Mouse (Mus musculus): Measurements from ENCODE around the gene Synpo2.
A peak's percentile ranks its signal among the peaks of the same experiment; 100 is the strongest.

The Synpo2 gene

GRCm38 (mm10) chr3:123204658-123205057 is 31.3 kb downstream of the Synpo2 start:
- DNase-seq (ENCODE audit: low read depth): no peak

GRCm38 (mm10) chr3:123201798-123202197 is 34.2 kb downstream of the Synpo2 start:
- DNase-seq (ENCODE audit: low read depth): no peak

GRCm38 (mm10) chr3:123193740-123194139 is 42.2 kb downstream of the Synpo2 start:
- no peak for DNase-seq (ENCODE audit: low read depth)

- no peak for DNase-seq (ENCODE audit: low read depth)
Measured at GRCm38 (mm10) chr3:123191602-123192001, 44.3 kb downstream of the Synpo2 start.

- no peak for DNase-seq (ENCODE audit: low read depth)
Measured at GRCm38 (mm10) chr3:123190329-123190728, 45.6 kb downstream of the Synpo2 start.

- DNase-seq (ENCODE audit: low read depth): no peak
Measured at GRCm38 (mm10) chr3:123189826-123190225, 46.1 kb downstream of the Synpo2 start.

GRCm38 (mm10) chr3:123188616-123189230 is 47.2 kb downstream of the Synpo2 start:
- DNase-seq (ENCODE audit: low read depth): no peak

GRCm38 (mm10) chr3:123187370-123188124 is 48.4 kb downstream of the Synpo2 start:
- DNase-seq (ENCODE audit: low read depth): no peak

GRCm38 (mm10) chr3:123185238-123185925 is 50.6 kb downstream of the Synpo2 start:
- DNase-seq (ENCODE audit: low read depth): no peak

GRCm38 (mm10) chr3:123184281-123184680 is 51.7 kb downstream of the Synpo2 start:
- DNase-seq (ENCODE audit: low read depth): no peak

- no peak for DNase-seq (ENCODE audit: low read depth)
Measured at GRCm38 (mm10) chr3:123179508-123179907, 56.4 kb downstream of the Synpo2 start.

GRCm38 (mm10) chr3:123179041-123179440 is 56.9 kb downstream of the Synpo2 start:
- DNase-seq (ENCODE audit: low read depth): peak; percentile 67

- no peak for DNase-seq (ENCODE audit: low read depth)
Measured at GRCm38 (mm10) chr3:123178420-123178819, 57.5 kb downstream of the Synpo2 start.

- peak; percentile 47 for DNase-seq (ENCODE audit: low read depth)
Measured at GRCm38 (mm10) chr3:123176366-123177334, 59.3 kb downstream of the Synpo2 start.

- peak; percentile 9 for DNase-seq (ENCODE audit: low read depth)
Measured at GRCm38 (mm10) chr3:123175142-123175541, 60.8 kb downstream of the Synpo2 start.

GRCm38 (mm10) chr3:123174379-123174697 is 61.6 kb downstream of the Synpo2 start:
- peak; percentile 82 for DNase-seq (ENCODE audit: low read depth)

GRCm38 (mm10) chr3:123173553-123174378 is 62.2 kb downstream of the Synpo2 start:
- DNase-seq (ENCODE audit: low read depth): peak; percentile 44

- no peak for DNase-seq (ENCODE audit: low read depth)
Measured at GRCm38 (mm10) chr3:123172151-123172550, 63.8 kb downstream of the Synpo2 start.

- no peak for DNase-seq (ENCODE audit: low read depth)
Measured at GRCm38 (mm10) chr3:123169398-123169797, 66.6 kb downstream of the Synpo2 start.

- peak; percentile 81 for DNase-seq (ENCODE audit: low read depth)
Measured at GRCm38 (mm10) chr3:123168815-123169214, 67.1 kb downstream of the Synpo2 start.

GRCm38 (mm10) chr3:123166450-123166849 is 69.5 kb downstream of the Synpo2 start:
- no peak for DNase-seq (ENCODE audit: low read depth)
